Mouse (Mus musculus) heart, embryonic 14.5 days (tissue): Measurements from ENCODE around the gene Urad. TPM values are rescaled to one million over a fixed set of nuclear protein-coding genes. Genes with fewer than 3 reads are reported as not detected.

Experiments
- ATAC-seq: fragments of 200-750 bp; cut with Nextera tagmentation; 2 replicates; pipeline ENCODE4 v1.8.0; 2017; ENCODE audit warnings: low read depth, moderate TSS enrichment; ENCODE audit not compliant: insufficient number of reproducible peaks, insufficient read depth, low FRiP score
- H3K27ac ChIP-seq, 2 experiments: fragments of 200-500 bp in 1 of 2; fragments of 300-500 bp in 1 of 2; sonication (generic) in 1 of 2; replicated peaks in 1 of 2; 2 replicates each; pipeline ENCODE4 v1.5.1; 2012 to 2014; ENCODE audit warnings: low read depth in 2 of 2, low read length in 2 of 2, control low read depth in 1 of 2, mild to moderate bottlenecking in 1 of 2, mixed read lengths in 1 of 2; ENCODE audit not compliant: control insufficient read depth in 1 of 2, insufficient read depth in 1 of 2
- H3K27me3 ChIP-seq: fragments of 300-500 bp; sonication (generic); 2 replicates; pipeline ENCODE4 v1.6.1; 2014; ENCODE audit warnings: mild to moderate bottlenecking, low read length, control low read depth; ENCODE audit not compliant: control insufficient read depth, insufficient read depth
- H3K36me3 ChIP-seq: fragments of 300-500 bp; sonication (generic); 2 replicates; pipeline ENCODE4 v1.6.1; 2014; ENCODE audit warnings: mild to moderate bottlenecking, control low read depth, low read length, mixed read lengths; ENCODE audit not compliant: control insufficient read depth, insufficient read depth
- H3K4me1 ChIP-seq, 2 experiments: fragments of 200-500 bp in 1 of 2; fragments of 300-500 bp in 1 of 2; sonication (generic) in 1 of 2; 2 replicates each; pipeline ENCODE4 v1.6.1; 2012 to 2014; ENCODE audit warnings: low read length in 2 of 2, control low read depth in 1 of 2, mixed read lengths in 1 of 2; ENCODE audit not compliant: control insufficient read depth in 2 of 2, insufficient read depth in 2 of 2
- H3K4me2 ChIP-seq: fragments of 300-500 bp; sonication (generic); 2 replicates; pipeline ENCODE4 v1.6.1; 2014; ENCODE audit warnings: mild to moderate bottlenecking, low read length
- H3K4me3 ChIP-seq, 2 experiments: fragments of 200-500 bp in 1 of 2; fragments of 300-500 bp in 1 of 2; sonication (generic) in 1 of 2; 2 replicates each; pipeline ENCODE4 v1.5.1; 2012 to 2014; ENCODE audit warnings: low read length in 2 of 2, mild to moderate bottlenecking in 2 of 2, control low read depth in 1 of 2, low read depth in 1 of 2, moderate library complexity in 1 of 2; ENCODE audit not compliant: control insufficient read depth in 1 of 2, insufficient read depth in 1 of 2
- H3K9ac ChIP-seq: fragments of 300-500 bp; sonication (generic); 2 replicates; pipeline ENCODE4 v1.6.1; 2014; ENCODE audit warnings: mild to moderate bottlenecking, low read length
- H3K9me3 ChIP-seq: fragments of 300-500 bp; sonication (generic); 2 replicates; pipeline ENCODE4 v1.6.1; 2016; ENCODE audit warnings: low read length, control low read depth; ENCODE audit not compliant: control insufficient read depth
- WGBS: fragments of 180-500 bp; shearing (Covaris S2); extraction: QIAGEN DNeasy Blood & Tissue Kit; methylation state at CpG from one replicate; pipeline ENCODE4 v1.1.7; 2014; 5-methylcytosine and 5-hydroxymethylcytosine counted together
- polyA plus RNA-seq: library from polyadenylated mRNA; unstranded; fragments of >200 nt; fragmentation: Nextera tagmentation; extraction: Ambion mirVana; gene quantifications from 2 replicates; pipeline ENCODE4 v1.2.1, GENCODE M21; 2014

Urad gene
- polyA plus RNA-seq, 1 experiment from 2014 or later = not detected

DNA sequence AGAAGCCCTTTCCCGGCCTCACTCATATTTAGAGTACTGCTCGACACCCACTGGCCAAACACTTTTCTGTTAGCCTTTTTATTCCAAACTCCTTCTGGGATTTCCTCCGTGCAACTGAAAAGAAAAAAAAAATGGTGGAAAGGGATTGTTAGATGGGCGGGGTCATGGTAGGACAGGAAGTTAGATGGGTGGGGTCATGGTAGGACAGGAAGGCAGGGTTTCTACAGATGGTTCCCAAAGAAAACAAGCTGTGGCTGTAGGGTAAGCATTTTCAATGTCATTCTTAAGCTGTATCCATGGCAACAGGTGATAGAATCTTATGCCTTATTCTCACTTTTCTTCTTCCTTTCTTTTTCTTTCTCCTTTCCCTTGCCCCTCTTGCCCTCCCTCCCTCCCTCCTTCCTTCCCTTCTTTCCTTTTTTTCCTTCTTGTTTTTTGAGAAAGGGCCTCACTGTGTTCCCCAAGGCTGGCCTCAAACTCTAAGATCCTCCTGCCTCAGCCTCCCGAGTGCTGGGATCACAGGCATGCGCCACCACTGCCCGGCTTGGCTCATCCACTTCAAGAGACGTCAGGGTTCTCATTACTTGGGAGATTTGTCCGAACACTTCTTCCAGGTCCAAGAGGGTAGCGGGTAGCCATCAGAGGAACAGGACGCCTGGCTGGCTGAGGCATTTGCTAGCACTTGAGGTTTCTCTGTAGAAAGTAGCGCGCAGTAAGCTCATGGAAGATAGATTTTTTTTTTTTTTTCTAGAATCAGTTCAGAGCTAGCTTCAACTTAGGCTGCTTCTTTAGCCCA, 34.2 kb upstream of the Urad start:
- Histone ChIP-seq H3K27me3 (no peaks in the 10 kb centered on the region), H3K27ac (no peak overlapping the region), H3K4me3 (no peak overlapping the region), H3K36me3 (no peaks in the 10 kb centered on the region), H3K9ac (no peak overlapping the region), H3K9me3 (no peaks in the 10 kb centered on the region), H3K4me2 (no peak overlapping the region), H3K4me1 (no peaks in the 10 kb centered on the region)
- no peak for ATAC-seq
- WGBS = 84% methylated on average over 13 of the region's 13 CpGs

DNA sequence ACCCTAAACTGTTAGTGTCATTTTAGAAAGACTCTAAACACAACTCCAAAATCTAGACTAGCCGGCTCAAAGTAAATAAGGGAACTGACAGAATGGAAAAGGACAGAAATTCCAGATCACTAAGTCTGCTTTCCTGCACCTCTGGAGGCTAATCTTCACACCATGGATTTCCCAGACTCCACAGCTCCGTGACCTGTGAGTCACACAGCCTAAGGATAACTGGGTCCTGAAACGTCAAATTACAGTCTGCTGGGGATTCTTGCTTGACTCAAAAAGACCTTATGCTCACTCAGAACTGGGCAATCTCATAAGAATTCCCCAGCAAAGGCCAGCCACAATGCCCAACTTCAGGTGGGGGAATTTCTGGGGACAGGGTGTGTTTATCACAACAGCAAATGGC, 33.5 kb upstream of the Urad start:
- ATAC-seq = no peak
- H3K4me1 ChIP-seq = no peaks in the 10 kb centered on the region
- no peaks in the 10 kb centered on the region for H3K36me3 ChIP-seq
- no peak overlapping the region for H3K9ac ChIP-seq
- H3K4me3 ChIP-seq = no peak overlapping the region
- H3K27me3 ChIP-seq = no peaks in the 10 kb centered on the region
- no peaks in the 10 kb centered on the region for H3K9me3 ChIP-seq
- 53% methylated on average over 3 of the region's 3 CpGs for WGBS
- H3K4me2 ChIP-seq = no peak overlapping the region
- no peak overlapping the region for H3K27ac ChIP-seq

DNA sequence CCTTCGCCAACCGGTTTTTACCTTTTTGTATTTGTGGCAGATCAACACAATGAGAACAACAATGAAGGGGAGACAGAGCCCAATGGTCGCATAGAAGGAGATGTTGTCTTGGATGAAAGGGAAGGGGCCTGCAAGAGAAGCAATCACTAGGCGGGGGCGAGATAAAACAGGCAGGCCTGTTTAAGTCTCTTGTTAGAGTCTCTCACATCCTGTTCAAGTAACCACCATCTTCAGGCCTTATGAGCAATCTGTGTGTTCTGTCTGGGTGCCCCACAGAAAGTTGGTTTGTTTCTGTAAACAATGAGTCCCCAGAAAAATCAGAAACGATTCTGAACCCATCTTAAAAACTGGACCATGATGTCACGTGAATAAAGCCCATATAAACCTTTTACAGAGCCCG, 32.7 kb upstream of the Urad start:
- no peak for ATAC-seq
- Histone ChIP-seq H3K9ac (no peak overlapping the region), H3K4me2 (no peak overlapping the region), H3K4me1 (no peaks in the 10 kb centered on the region), H3K36me3 (no peaks in the 10 kb centered on the region), H3K27ac (no peak overlapping the region), H3K9me3 (no peaks in the 10 kb centered on the region), H3K27me3 (no peaks in the 10 kb centered on the region), H3K4me3 (no peak overlapping the region)
- 67% methylated on average over 8 of the region's 8 CpGs for WGBS

DNA sequence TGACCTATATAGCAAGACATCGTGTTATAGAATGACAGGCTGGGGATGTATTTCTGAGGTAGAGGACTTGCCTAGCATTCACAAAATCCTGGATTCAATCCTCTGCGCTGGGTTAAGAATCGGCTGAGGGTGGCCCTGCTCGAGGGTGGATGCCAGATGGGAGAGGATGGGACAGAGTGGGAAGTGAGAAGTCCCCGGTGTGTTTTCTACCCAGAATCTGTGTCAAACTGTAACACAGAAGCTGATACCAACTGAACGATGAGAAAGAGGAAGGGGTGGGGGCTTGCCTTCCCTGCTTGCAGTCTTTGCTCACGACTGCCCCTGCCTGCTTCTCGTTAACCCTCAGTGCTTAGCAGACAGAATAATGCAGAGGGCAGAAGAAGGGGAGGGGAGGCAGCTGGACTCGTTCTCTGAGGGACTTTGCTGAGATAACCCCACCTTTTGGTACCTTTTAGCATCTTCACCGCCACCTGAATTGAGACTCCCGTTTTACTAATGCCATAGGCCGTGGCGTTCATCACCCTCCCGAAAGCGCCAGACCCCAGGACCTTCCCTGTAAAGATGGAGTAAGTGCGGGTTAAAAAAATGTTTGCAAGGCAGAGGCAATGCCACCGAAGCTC, 32.0 kb upstream of the Urad start:
- 59% methylated on average over 17 of the region's 17 CpGs for WGBS
- H3K9ac ChIP-seq = no peak overlapping the region
- no peaks in the 10 kb centered on the region for H3K4me1 ChIP-seq
- H3K9me3 ChIP-seq = no peaks in the 10 kb centered on the region
- no peak overlapping the region for H3K27ac ChIP-seq
- no peaks in the 10 kb centered on the region for H3K36me3 ChIP-seq
- no peak overlapping the region for H3K4me2 ChIP-seq
- H3K4me3 ChIP-seq = no peak overlapping the region
- no peaks in the 10 kb centered on the region for H3K27me3 ChIP-seq
- ATAC-seq = no peak

DNA sequence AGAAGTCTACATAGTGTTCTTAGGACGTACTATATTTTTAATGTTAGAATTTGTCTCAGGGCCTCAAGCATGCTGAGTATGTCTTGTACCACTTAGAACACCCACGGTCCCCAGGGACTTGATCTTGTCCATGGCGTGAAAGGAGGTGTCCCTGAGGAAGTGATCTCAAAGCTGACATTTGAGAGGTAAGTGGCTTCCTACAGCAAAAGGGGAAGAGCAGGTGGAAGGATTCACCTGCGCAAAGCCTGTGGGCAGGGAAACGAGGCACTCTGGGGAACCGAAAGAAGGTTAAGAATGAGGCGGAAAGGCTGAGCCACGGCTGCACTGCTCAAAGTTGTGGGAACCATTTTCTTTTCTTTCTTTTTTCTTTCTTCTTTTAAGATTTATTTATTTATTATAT, 29.7 kb upstream of the Urad start:
- Histone ChIP-seq H3K27me3 (no peaks in the 10 kb centered on the region), H3K4me2 (no peak overlapping the region), H3K4me1 (no peaks in the 10 kb centered on the region), H3K4me3 (no peak overlapping the region), H3K9ac (no peak overlapping the region), H3K27ac (no peak overlapping the region), H3K9me3 (no peaks in the 10 kb centered on the region), H3K36me3 (no peaks in the 10 kb centered on the region)
- WGBS = 77% methylated on average over 8 of the region's 8 CpGs
- no peak for ATAC-seq

DNA sequence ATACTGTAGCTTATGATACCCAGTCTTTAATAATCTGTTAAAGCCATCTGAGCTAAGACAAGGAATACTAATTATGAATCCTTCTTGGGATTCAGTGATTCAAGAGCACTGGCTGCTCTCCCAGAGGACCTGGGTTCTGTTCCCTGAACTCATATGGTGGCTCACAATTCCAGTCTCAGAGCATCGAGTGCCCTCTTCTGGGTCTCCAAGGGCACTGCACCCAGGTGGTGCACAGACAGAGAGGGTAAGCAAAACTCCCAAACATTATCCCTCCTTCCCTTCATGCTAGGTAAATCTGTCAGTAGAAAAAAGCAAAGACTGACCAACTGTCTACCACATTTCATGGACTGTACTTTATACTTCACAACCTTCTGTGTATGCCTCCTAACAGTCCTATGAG, 23.7 kb upstream of the Urad start:
- no peaks in the 10 kb centered on the region for H3K9me3 ChIP-seq
- H3K27me3 ChIP-seq = no peaks in the 10 kb centered on the region
- H3K4me1 ChIP-seq = no peaks in the 10 kb centered on the region
- no peak overlapping the region for H3K9ac ChIP-seq
- no peak overlapping the region for H3K27ac ChIP-seq
- no peak overlapping the region for H3K4me3 ChIP-seq
- H3K4me2 ChIP-seq = no peak overlapping the region
- ATAC-seq = no peak
- H3K36me3 ChIP-seq = no peaks in the 10 kb centered on the region
- WGBS = 57% methylated on average over 1 of the region's 1 CpGs

DNA sequence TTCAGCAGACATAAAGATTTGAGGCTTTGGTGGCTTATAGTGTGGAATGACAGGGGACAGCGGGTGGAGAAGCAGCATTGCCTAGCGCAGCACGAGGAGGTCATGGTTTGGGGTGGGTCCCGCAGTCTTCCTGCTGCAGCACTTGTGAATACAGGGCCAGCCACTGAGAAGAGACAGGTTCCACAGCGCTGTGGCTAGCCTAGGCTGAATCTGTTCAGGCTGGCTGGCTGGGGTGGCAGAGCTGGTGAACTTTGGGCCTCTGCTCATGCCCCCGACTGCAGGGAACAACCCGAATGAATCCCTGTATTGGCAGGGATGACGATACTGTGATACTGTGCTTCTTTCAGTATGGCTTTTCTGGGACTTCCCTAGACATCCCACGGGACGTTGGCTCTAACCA, 21.7 kb upstream of the Urad start:
- no peak overlapping the region for H3K4me2 ChIP-seq

DNA sequence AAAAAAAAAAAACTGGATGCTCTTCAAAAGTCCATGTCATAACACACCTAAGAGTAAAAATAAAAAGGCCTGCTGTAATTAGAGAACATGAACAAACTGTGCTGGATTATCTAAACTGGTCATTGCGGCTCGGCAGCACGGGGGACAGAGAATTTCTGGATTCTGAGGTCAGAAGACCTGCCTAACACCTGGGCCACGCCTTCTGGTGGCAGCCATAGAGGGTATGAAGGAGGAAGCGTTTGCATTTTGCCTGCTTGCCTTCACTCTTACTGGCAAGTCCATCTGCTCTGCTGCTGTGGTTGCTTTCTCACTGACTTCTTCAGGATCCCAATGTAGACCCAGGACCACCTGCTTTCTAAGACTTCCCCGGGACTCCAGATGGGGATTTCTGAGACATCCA, 20.7 kb upstream of the Urad start:
- no peaks in the 10 kb centered on the region for H3K9me3 ChIP-seq
- no peak overlapping the region for H3K27ac ChIP-seq
- H3K4me2 ChIP-seq = no peak overlapping the region
- H3K4me3 ChIP-seq = no peak overlapping the region
- whole genome bisulfite sequencing = 85% methylated on average over 6 of the region's 6 CpGs
- no peaks in the 10 kb centered on the region for H3K36me3 ChIP-seq
- no peak overlapping the region for H3K9ac ChIP-seq
- no peaks in the 10 kb centered on the region for H3K4me1 ChIP-seq
- H3K27me3 ChIP-seq = no peaks in the 10 kb centered on the region
- no peak for ATAC-seq

More for the DNA sequence above, 21.7 kb upstream of the Urad start:
- H3K36me3 ChIP-seq = no peaks in the 10 kb centered on the region
- no peak overlapping the region for H3K27ac ChIP-seq
- no peak overlapping the region for H3K9ac ChIP-seq
- no peak overlapping the region for H3K4me3 ChIP-seq
- no peak for ATAC-seq
- WGBS = 86% methylated on average over 10 of the region's 10 CpGs
- H3K4me1 ChIP-seq = no peaks in the 10 kb centered on the region
- no peaks in the 10 kb centered on the region for H3K27me3 ChIP-seq
- no peaks in the 10 kb centered on the region for H3K9me3 ChIP-seq
